Mouse (Mus musculus): ENCODE measurements at regions not wholly inside any gene's neighbourhood (a gene's known extent, or its start where the extent isn't known, plus 50 kb on each side); places are given as distances from the start of the nearest gene placed in this dataset.

DNA sequence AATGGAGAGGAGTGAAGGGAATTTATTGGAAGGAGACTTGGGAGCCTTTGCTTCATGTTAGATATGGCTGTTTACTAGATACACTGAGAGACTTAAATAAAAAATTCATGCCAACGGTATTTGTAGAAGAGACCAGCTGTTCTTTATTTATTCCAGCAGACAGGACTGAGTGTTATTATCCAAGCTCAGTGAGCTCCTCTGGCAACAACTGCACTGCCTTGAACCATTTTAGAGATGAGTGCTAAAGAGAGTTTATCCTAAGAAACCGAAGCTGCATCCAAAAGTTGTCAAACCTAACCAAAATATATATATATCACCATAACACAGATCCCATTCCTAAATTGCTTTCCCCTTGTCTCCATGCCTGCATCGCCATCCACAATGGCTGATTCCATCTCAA is 247.0 kb downstream of the Gm11361 start:
- no peak for ATAC-seq (replicated peaks in 1 of 2; ENCODE audit: insufficient read depth in 1 of 2, low FRiP score in 2 of 2, low TSS enrichment in 1 of 2, low read depth in 1 of 2, poor library complexity in 2 of 2, severe bottlenecking in 2 of 2)

DNA sequence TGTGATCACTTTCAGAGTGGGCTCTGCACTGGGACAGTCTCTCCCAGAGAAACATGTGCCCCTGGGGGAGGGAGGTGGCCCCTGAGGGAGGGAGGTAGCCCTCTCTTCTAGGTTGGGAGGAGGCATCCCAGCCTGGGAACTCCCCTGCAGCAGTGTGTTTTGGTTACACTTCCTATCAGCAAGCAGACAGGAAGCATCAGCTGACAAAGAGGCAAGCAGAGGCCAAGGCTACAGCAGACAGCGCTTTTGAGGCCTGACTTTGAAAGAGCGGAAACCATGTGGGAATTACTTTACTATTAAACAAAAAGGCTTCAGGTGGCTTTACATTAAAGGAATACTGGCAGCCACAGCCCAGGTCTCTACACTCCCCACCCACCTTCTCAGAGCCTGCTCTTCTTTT is 244.8 kb downstream of the Gm11361 start:
- ATAC-seq (replicated peaks in 1 of 2; ENCODE audit: insufficient read depth in 1 of 2, low FRiP score in 2 of 2, low TSS enrichment in 1 of 2, low read depth in 1 of 2, poor library complexity in 2 of 2, severe bottlenecking in 2 of 2), result peak; percentile 92 to 96

DNA sequence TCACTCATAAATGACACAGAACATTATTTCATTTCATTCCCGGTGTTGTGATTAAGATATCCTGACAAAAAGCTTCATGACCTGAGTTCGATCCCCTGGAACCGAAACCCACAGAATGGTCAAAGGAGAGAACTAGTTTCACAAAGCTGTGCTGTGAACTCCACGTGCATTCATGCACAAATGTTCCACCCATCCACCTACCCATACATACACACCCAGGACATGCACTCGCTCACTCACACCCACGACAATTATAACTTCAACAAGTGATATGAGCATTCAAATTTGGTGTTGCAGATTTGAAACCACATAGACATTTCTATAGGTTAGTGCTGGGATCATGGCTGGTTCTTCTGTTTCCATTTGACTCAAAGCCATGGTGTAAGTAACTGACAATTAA is 243.4 kb downstream of the Gm11361 start:
- ATAC-seq (replicated peaks in 1 of 2; ENCODE audit: insufficient read depth in 1 of 2, low FRiP score in 2 of 2, low TSS enrichment in 1 of 2, low read depth in 1 of 2, poor library complexity in 2 of 2, severe bottlenecking in 2 of 2), result no peak

DNA sequence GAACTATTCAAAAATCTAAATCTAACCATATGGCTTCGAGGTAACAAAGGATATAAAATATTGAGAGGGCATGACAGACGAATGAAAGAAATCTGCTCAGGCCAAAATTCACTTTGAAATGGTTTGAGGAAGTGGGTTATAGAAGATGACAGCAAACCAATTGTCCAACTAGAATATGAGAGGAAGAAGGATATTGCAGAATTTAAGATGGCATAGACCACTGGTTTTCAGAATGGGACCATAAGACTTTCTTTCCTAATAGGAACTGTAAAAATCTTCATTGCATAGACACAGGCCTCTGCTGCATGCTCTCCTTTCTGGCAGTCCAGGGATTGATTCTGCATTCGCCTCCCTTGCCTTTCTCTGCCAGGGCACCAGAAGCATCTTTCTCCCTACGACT is 240.2 kb downstream of the Gm11361 start:
- no peak for ATAC-seq (replicated peaks in 1 of 2; ENCODE audit: insufficient read depth in 1 of 2, low FRiP score in 2 of 2, low TSS enrichment in 1 of 2, low read depth in 1 of 2, poor library complexity in 2 of 2, severe bottlenecking in 2 of 2)

DNA sequence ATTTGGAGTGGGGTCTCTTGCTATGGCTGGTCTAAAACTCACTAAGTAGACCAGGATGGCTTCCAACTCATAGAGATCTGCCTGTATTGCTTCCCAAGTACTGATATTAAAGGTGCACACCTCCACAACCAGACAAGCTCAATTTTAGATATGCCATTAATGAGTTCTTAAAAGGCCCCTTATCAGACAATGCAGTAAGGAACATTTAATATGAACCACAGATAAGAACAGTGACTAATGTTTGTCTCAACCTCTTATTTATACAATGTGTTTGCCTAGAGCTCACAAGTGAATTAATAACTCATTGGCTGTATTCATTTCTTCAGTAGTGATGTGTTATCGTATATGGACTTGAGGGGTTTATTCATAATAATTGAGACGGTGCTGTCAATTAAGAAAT is 234.7 kb downstream of the Gm11361 start:
- no peak for ATAC-seq (replicated peaks in 1 of 2; ENCODE audit: insufficient read depth in 1 of 2, low FRiP score in 2 of 2, low TSS enrichment in 1 of 2, low read depth in 1 of 2, poor library complexity in 2 of 2, severe bottlenecking in 2 of 2)

DNA sequence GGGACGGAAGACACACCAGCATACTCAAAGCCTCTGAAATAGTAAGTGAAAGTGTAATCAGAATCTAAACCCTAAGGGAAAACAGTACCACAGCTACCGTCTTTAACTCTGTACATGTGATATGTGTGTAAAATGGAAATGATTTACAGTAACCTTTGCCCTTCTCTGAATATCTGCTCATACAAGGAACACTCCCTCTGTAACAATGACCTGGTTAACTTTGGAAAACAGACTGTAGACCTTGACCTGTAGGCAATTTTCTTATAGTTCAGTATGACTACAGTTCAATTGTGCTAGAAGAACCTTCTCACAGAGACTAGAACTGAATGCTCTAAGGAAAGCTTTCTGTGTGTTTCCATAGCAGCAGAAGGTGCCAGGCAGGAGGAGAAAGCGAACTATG is 226.4 kb downstream of the Gm11361 start:
- ATAC-seq (replicated peaks in 1 of 2; ENCODE audit: insufficient read depth in 1 of 2, low FRiP score in 2 of 2, low TSS enrichment in 1 of 2, low read depth in 1 of 2, poor library complexity in 2 of 2, severe bottlenecking in 2 of 2), result no peak

DNA sequence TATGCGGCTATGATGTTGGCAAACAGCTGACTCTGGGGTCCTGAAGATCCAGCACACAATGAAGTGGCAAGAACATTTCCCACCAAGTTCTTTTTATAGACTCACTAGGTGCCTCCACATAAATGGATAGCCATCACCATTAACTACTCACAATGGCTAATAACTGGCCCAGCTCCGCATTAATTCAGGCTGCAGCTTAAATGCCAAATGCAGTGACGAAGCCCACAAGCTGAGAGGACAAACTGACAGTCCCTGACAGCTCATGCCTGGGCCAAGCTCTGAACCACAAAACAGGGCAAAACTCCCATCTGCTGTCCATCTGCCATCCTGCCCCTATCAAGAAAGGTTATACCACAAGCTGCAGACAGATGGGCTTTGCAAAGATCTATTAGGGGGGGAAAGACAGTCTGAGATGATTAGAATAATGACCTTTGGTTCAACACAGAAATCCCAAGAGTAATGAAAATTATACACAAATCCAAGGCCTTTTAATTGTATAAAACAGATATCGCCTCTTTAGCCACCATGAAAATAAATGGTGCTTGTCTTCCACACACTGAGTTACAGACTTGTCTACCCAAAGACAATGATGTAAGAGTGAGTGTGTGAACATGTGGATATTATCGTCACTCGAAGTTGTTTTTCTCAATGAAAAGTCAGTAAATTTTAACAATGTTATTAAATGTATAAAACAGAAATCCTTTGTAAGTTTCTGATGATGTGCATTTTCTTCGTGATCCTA is 224.1 kb downstream of the Gm11361 start:
- no peak for ATAC-seq (replicated peaks in 1 of 2; ENCODE audit: insufficient read depth in 1 of 2, low FRiP score in 2 of 2, low TSS enrichment in 1 of 2, low read depth in 1 of 2, poor library complexity in 2 of 2, severe bottlenecking in 2 of 2)

DNA sequence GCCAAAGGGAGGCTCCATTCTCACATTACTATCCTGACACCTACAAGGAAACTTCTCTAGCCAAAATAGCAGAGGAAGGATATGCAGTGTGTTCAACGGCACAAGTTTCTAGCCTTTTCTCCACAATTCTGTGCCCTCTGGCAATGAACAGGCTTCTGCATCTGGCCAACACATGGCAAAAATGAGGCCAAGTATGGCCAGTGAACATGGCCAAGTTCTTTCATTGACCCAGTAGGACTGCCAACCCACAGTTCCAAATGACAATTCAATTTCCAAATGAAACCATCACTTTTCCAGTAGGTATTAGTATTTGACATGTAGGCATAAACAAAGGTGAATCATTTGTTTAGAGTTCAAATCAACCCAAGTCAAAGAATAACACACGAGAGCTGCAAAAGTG is 208.8 kb downstream of the Gm11361 start:
- ATAC-seq (replicated peaks in 1 of 2; ENCODE audit: insufficient read depth in 1 of 2, low FRiP score in 2 of 2, low TSS enrichment in 1 of 2, low read depth in 1 of 2, poor library complexity in 2 of 2, severe bottlenecking in 2 of 2), result no peak

DNA sequence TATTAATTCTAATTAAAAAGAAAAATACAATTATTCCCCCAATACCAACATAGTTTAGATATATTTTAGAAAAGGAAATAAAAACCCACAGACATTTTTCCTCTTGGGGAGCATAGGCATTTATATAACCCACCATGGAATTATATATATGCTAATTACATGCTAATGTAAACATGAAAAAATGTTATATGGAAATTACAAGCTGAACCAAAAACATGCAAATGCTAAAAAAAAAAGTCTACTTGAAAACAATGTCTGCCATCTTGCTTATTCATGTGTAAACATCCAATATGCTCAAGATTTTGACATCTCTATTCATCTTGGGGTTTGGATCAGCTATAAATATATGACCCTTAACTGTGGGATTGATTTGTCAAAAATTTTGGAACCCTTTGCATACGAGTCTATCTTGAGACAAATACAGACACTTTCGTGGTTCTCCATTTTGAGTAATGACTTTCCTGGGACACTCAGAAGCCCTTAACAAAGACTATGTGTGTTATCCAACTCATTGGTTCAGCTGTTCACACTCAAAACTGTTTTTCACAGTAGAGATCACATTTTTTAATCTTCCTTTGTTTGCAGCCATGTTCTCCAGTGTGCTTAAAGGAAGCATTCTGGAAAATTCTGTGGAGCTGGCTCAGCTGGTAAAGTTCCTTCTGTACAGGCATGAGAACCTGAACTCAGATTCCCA is 208.0 kb downstream of the Gm11361 start:
- ATAC-seq (replicated peaks in 1 of 2; ENCODE audit: insufficient read depth in 1 of 2, low FRiP score in 2 of 2, low TSS enrichment in 1 of 2, low read depth in 1 of 2, poor library complexity in 2 of 2, severe bottlenecking in 2 of 2), result no peak

DNA sequence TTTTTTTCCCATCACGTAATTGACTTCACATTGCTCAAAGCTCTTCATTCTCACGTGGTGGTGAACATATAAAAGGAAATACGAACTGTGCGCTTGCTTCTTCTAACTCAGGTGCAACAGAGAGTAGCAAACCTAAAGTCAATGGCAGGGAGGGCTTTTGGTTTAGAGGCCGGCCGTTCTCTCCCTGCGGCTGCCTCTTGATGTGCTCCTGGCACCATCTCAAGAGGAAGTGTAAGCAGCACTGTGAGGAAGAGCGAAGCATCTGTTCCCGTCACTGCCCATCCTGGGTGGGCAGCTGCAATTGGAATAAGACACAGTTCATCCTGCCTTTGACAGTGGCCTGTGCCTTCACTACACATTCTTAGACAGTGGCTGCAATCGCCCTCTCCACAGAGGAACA is 204.0 kb downstream of the Gm11361 start:
- no peak for ATAC-seq (replicated peaks in 1 of 2; ENCODE audit: insufficient read depth in 1 of 2, low FRiP score in 2 of 2, low TSS enrichment in 1 of 2, low read depth in 1 of 2, poor library complexity in 2 of 2, severe bottlenecking in 2 of 2)

DNA sequence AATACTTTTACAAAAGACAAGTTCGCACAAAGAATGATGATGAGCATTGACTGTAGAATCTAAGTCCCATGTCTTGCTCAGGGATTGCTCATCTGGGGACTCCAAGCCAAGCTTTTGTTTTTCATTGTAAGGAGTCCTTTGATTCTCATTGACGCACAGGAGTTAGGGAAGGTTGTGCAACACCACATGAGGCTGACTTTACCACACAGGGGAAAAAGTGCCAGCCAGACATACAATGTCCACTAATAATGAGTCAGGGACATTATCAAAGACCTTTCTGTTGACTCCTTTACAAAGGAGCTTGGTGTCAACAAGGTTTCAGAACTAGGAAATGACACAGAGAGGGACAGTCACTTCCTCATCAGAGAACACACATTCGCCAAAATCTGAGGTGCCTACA is 200.1 kb downstream of the Gm11361 start:
- ATAC-seq (replicated peaks in 1 of 2; ENCODE audit: insufficient read depth in 1 of 2, low FRiP score in 2 of 2, low TSS enrichment in 1 of 2, low read depth in 1 of 2, poor library complexity in 2 of 2, severe bottlenecking in 2 of 2), result no peak

DNA sequence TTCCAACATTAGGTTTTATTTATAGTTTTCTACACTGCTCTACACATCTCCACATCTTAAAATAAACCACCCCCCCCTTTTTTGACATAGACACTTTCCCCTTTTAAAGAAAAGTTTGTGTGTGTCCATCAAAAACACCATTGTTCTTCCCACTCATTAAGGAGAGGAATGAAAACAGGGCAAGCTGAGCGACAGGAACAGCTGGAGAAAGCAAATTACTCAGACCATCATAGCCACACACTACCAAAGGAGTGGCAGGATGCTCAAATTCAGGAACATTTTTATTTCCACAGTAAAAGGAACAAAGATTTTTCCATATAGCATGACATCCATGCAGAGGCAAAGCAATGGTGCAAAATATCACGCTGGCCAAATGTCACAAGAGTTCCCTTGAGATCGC is 198.6 kb downstream of the Gm11361 start:
- no peak for ATAC-seq (replicated peaks in 1 of 2; ENCODE audit: insufficient read depth in 1 of 2, low FRiP score in 2 of 2, low TSS enrichment in 1 of 2, low read depth in 1 of 2, poor library complexity in 2 of 2, severe bottlenecking in 2 of 2)

DNA sequence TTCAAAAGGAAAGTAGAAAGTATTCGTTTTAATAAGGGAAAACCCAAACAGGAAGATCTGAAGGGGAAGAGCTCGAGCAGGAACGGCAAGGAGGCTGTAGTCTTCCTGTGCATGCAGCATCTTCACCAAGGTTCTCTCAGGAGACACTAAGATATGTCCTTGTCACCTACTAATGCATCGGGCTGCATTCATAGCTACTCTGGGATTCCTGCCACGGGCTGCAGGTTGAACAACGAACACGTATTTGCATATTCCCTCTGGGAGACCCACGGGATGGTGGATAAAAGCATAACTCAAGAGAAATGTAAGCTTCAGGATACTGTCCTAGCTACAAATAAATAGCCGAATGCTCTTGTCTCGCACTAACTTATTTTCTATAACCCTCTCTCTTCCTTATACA is 197.7 kb downstream of the Gm11361 start:
- no peak for ATAC-seq (replicated peaks in 1 of 2; ENCODE audit: insufficient read depth in 1 of 2, low FRiP score in 2 of 2, low TSS enrichment in 1 of 2, low read depth in 1 of 2, poor library complexity in 2 of 2, severe bottlenecking in 2 of 2)

DNA sequence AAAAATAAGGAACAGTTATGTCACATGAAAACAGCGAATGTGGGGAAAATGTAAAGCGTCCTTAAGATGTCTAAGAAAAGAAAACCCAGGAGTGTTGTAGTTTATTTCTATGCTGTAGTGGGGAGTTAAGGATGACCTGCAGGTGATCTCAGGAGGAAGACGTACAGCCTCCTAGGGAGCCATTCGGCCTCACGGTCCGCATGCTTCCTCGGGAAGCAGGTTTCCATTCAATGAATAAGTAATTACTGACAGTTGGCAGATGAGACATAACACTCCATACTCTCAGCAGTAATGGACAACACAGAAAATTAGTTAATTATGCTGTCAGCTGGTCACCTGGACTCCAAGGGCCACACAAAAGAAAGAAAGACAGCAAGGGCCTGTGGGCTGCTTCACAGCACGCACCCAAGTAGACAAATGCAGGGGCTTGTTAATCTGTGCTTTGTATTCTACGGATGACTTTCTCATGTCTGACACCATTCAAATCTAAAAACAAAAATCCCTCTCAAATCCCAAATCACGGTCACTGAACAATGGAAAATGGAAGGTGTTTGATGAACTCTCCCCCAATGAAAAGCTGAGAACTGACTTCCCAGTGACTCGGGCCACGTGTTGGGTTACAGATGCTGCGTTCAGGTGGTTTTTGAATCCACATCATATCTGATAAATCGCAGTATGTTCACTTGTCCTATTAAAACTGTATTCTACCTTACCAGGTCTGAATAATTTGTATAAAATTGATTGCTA is 193.5 kb downstream of the Gm11361 start:
- ATAC-seq (replicated peaks in 1 of 2; ENCODE audit: insufficient read depth in 1 of 2, low FRiP score in 2 of 2, low TSS enrichment in 1 of 2, low read depth in 1 of 2, poor library complexity in 2 of 2, severe bottlenecking in 2 of 2), result no peak

DNA sequence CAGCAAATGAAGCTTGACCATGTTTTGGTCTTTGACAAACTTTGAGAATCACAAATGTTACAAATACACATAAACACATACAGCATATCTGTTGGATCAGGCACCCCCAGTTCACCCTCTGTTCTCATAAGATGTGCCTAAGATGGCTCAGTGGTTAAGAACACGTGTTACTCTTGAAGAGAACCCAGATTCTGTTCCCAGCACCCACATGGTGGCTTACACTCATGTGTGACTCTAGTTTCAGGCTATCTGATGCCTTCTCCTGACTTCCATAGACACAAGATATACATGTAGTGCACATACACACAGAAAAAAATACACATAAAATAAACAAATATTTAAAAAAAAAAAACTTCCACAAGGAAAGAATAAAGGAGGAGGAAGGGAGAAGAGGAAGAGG is 191.7 kb downstream of the Gm11361 start:
- ATAC-seq (replicated peaks in 1 of 2; ENCODE audit: insufficient read depth in 1 of 2, low FRiP score in 2 of 2, low TSS enrichment in 1 of 2, low read depth in 1 of 2, poor library complexity in 2 of 2, severe bottlenecking in 2 of 2), result no peak

DNA sequence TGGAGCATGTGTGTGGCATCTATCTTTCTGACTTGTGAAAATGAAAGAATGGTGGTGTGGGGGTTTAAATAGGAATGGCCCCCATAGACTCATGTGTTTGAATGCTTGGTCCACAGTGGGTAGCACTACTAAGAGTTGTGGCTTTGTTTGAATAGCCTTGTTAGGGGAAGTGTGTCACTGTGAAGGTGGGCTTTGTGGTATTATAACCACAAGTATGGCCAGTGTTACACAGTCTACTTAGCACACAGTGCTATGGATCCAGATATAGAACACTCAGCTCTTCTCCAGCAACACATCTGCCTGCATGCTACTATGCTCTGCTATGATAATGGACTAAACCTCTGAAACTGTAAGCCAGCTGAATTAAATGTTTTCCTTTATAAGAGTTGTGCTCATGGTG is 184.9 kb downstream of the Gm11361 start:
- peak; percentile 80 for ATAC-seq (replicated peaks in 1 of 2; ENCODE audit: insufficient read depth in 1 of 2, low FRiP score in 2 of 2, low TSS enrichment in 1 of 2, low read depth in 1 of 2, poor library complexity in 2 of 2, severe bottlenecking in 2 of 2)

DNA sequence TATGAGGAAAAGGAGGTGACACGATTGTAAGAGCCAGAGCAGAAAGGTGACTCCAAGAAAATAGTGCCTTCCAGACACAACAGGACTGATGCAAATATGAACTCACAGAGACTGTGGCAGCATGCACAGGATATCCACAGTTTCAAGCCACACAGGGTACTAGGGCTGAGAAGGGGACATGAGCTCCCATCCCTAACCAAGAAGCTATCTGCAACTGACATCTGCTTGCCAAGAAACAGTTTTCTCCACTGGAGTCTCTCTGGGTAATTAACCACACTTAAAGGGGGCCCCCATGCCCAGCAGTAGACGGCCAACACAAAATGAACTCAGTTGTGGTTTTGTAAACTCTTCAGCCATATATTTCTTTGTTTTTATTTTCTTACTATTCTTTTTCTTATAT is 176.1 kb downstream of the Gm11361 start:
- no peak for ATAC-seq (replicated peaks in 1 of 2; ENCODE audit: insufficient read depth in 1 of 2, low FRiP score in 2 of 2, low TSS enrichment in 1 of 2, low read depth in 1 of 2, poor library complexity in 2 of 2, severe bottlenecking in 2 of 2)

DNA sequence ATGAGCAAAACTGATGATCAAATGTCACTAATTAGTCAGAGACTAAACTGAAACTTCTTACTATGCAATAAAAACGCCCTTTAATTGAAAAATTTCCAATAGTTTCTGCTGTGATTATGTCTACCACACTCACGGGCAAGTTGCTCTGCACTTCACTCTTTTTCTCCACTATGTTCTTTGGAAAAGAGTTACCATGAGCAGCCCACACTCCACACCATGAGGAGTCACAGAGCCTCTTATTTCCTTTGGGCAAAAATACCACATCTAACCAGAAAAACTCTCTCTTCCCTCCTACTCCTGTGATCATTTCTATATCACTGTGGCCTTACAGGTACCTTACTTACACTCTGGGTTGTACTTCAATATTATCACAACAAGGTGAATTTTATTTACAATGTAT is 174.7 kb downstream of the Gm11361 start:
- ATAC-seq (replicated peaks in 1 of 2; ENCODE audit: insufficient read depth in 1 of 2, low FRiP score in 2 of 2, low TSS enrichment in 1 of 2, low read depth in 1 of 2, poor library complexity in 2 of 2, severe bottlenecking in 2 of 2), result no peak
